Mouse (Mus musculus): Measurements from ENCODE around the gene Son. TPM values are rescaled to one million over a fixed set of nuclear protein-coding genes. Genes with fewer than 3 reads are reported as not detected.
A peak's percentile ranks its signal among the peaks of the same experiment; 100 is the strongest.

Gene Son
- polyA plus RNA-seq, 1 experiment from 2014 or later: 163 TPM

- peak within 1 kb of the TSS; percentile 81 for H3K4me2 ChIP-seq (replicated peaks)
- H3K27ac ChIP-seq (replicated peaks): no peak within 1 kb of the TSS
- H3K4me1 ChIP-seq: 0 out of 2 replicates have a peak, but pooled peaks cover 4% of the 10 kb centered on the region
- H3K9me3 ChIP-seq: no peaks in the 10 kb centered on the region
- ATAC-seq (ENCODE audit: low FRiP score, low read depth): peak; percentile 95
- 9% methylated on average over 39 of the region's 39 CpGs for WGBS
- peak within 1 kb of the TSS; percentile 78 for H3K4me3 ChIP-seq
- H3K9ac ChIP-seq (replicated peaks): peak within 1 kb of the TSS; percentile 77
- peaks cover 39% of the 10 kb centered on the region for H3K36me3 ChIP-seq
- H3K27me3 ChIP-seq: 0 out of 2 replicates have a peak, but pooled peaks cover 4% of the 10 kb centered on the region
These were observed 28.5 kb upstream of the Son start, which contains the start of gene Dnajc28 for GRCm38 (mm10) chr16:91618511-91619501. Gene Dnajc28, minus strand, starts transcription at chr16:91619026.

GRCm38 (mm10) chr16:91620185-91620584 is 27.1 kb upstream of the Son start:
- H3K36me3 ChIP-seq: peaks cover 51% of the 10 kb centered on the region
- 94% methylated on average over 5 of the region's 5 CpGs for WGBS

GRCm38 (mm10) chr16:91620991-91621390 is 26.3 kb upstream of the Son start:
- WGBS: 93% methylated on average over 11 of the region's 11 CpGs
- Histone ChIP-seq H3K4me3 (no peak overlapping the region), H3K9me3 (no peaks in the 10 kb centered on the region), H3K9ac (replicated peaks) (no peak overlapping the region), H3K27ac (replicated peaks) (no peak overlapping the region), H3K4me1 (0 out of 2 replicates have a peak, but pooled peaks cover 4% of the 10 kb centered on the region), H3K36me3 (peaks cover 59% of the 10 kb centered on the region), H3K27me3 (0 out of 2 replicates have a peak, but pooled peaks cover 4% of the 10 kb centered on the region), H3K4me2 (replicated peaks) (no peak overlapping the region)
- ATAC-seq (ENCODE audit: low FRiP score, low read depth): no peak

More at GRCm38 (mm10) chr16:91620185-91620584, 27.1 kb upstream of the Son start:
- H3K9ac ChIP-seq (replicated peaks): no peak overlapping the region
- no peak for ATAC-seq (ENCODE audit: low FRiP score, low read depth)
- 0 out of 2 replicates have a peak, but pooled peaks cover 4% of the 10 kb centered on the region for H3K27me3 ChIP-seq
- no peak overlapping the region for H3K4me2 ChIP-seq (replicated peaks)
- H3K4me1 ChIP-seq: 0 out of 2 replicates have a peak, but pooled peaks cover 4% of the 10 kb centered on the region
- H3K4me3 ChIP-seq: no peak overlapping the region
- no peaks in the 10 kb centered on the region for H3K9me3 ChIP-seq
- no peak overlapping the region for H3K27ac ChIP-seq (replicated peaks)

GRCm38 (mm10) chr16:91623074-91623473 is 24.2 kb upstream of the Son start:
- Histone ChIP-seq H3K4me2 (replicated peaks) (no peak overlapping the region), H3K27me3 (no peaks in the 10 kb centered on the region), H3K27ac (replicated peaks) (no peak overlapping the region), H3K9me3 (no peaks in the 10 kb centered on the region), H3K4me1 (0 out of 2 replicates have a peak, but pooled peaks cover 2% of the 10 kb centered on the region), H3K4me3 (no peak overlapping the region), H3K9ac (replicated peaks) (no peak overlapping the region), H3K36me3 (peaks cover 80% of the 10 kb centered on the region)
- WGBS: 96% methylated on average over 9 of the region's 9 CpGs
- no peak for ATAC-seq (ENCODE audit: low FRiP score, low read depth)

GRCm38 (mm10) chr16:91627831-91628230 is 19.5 kb upstream of the Son start:
- no peak overlapping the region for H3K4me3 ChIP-seq
- no peak overlapping the region for H3K27ac ChIP-seq (replicated peaks)
- no peak overlapping the region for H3K9ac ChIP-seq (replicated peaks)
- peaks cover 96% of the 10 kb centered on the region for H3K36me3 ChIP-seq
- WGBS: 90% methylated on average over 7 of the region's 7 CpGs
- H3K27me3 ChIP-seq: no peaks in the 10 kb centered on the region
- no peaks in the 10 kb centered on the region for H3K4me1 ChIP-seq
- ATAC-seq (ENCODE audit: low FRiP score, low read depth): no peak
- no peaks in the 10 kb centered on the region for H3K9me3 ChIP-seq
- no peak overlapping the region for H3K4me2 ChIP-seq (replicated peaks)

- 87% methylated on average over 3 of the region's 3 CpGs for WGBS
- H3K4me1 ChIP-seq: no peaks in the 10 kb centered on the region
- H3K4me2 ChIP-seq (replicated peaks): no peak overlapping the region
- no peak overlapping the region for H3K4me3 ChIP-seq
- H3K9me3 ChIP-seq: no peaks in the 10 kb centered on the region
- ATAC-seq (ENCODE audit: low FRiP score, low read depth): no peak
- H3K27ac ChIP-seq (replicated peaks): no peak overlapping the region
- peaks cover 95% of the 10 kb centered on the region for H3K36me3 ChIP-seq
- H3K27me3 ChIP-seq: no peaks in the 10 kb centered on the region
- no peak overlapping the region for H3K9ac ChIP-seq (replicated peaks)
These were observed 18.6 kb upstream of the Son start for GRCm38 (mm10) chr16:91628673-91629072.

- ATAC-seq (ENCODE audit: low FRiP score, low read depth): no peak
- H3K4me2 ChIP-seq (replicated peaks): no peak overlapping the region
- no peak overlapping the region for H3K4me3 ChIP-seq
- peaks cover 91% of the 10 kb centered on the region for H3K36me3 ChIP-seq
- whole genome bisulfite sequencing: 98% methylated on average over 4 of the region's 4 CpGs
- H3K27ac ChIP-seq (replicated peaks): no peak overlapping the region
- H3K4me1 ChIP-seq: no peaks in the 10 kb centered on the region
- no peaks in the 10 kb centered on the region for H3K27me3 ChIP-seq
- H3K9me3 ChIP-seq: no peaks in the 10 kb centered on the region
- H3K9ac ChIP-seq (replicated peaks): no peak overlapping the region
These were observed 17.6 kb upstream of the Son start for GRCm38 (mm10) chr16:91629749-91630148.

GRCm38 (mm10) chr16:91630584-91630983 is 16.7 kb upstream of the Son start:
- Histone ChIP-seq H3K9ac (replicated peaks) (no peak overlapping the region), H3K4me1 (no peaks in the 10 kb centered on the region), H3K27me3 (no peaks in the 10 kb centered on the region), H3K4me2 (replicated peaks) (no peak overlapping the region), H3K9me3 (no peaks in the 10 kb centered on the region), H3K4me3 (no peak overlapping the region), H3K36me3 (peaks cover 91% of the 10 kb centered on the region), H3K27ac (replicated peaks) (no peak overlapping the region)
- WGBS: 76% methylated on average over 1 of the region's 1 CpGs
- no peak for ATAC-seq (ENCODE audit: low FRiP score, low read depth)

GRCm38 (mm10) chr16:91632439-91632838 is 14.9 kb upstream of the Son start:
- H3K27ac ChIP-seq (replicated peaks): no peak overlapping the region
- H3K4me1 ChIP-seq: no peaks in the 10 kb centered on the region
- no peak overlapping the region for H3K4me3 ChIP-seq
- H3K36me3 ChIP-seq: peaks cover 91% of the 10 kb centered on the region
- H3K4me2 ChIP-seq (replicated peaks): no peak overlapping the region
- WGBS: 93% methylated on average over 5 of the region's 5 CpGs
- no peak overlapping the region for H3K9ac ChIP-seq (replicated peaks)
- H3K9me3 ChIP-seq: no peaks in the 10 kb centered on the region
- no peak for ATAC-seq (ENCODE audit: low FRiP score, low read depth)
- H3K27me3 ChIP-seq: no peaks in the 10 kb centered on the region

GRCm38 (mm10) chr16:91632940-91633339 is 14.4 kb upstream of the Son start:
- Histone ChIP-seq H3K36me3 (peaks cover 91% of the 10 kb centered on the region), H3K9ac (replicated peaks) (no peak overlapping the region), H3K4me2 (replicated peaks) (no peak overlapping the region), H3K4me3 (no peak overlapping the region), H3K27me3 (no peaks in the 10 kb centered on the region), H3K4me1 (no peaks in the 10 kb centered on the region), H3K27ac (replicated peaks) (no peak overlapping the region), H3K9me3 (no peaks in the 10 kb centered on the region)
- no peak for ATAC-seq (ENCODE audit: low FRiP score, low read depth)
- 94% methylated on average over 7 of the region's 7 CpGs for WGBS

GRCm38 (mm10) chr16:91633641-91634040 is 13.7 kb upstream of the Son start:
- H3K4me3 ChIP-seq: no peak overlapping the region
- peaks cover 91% of the 10 kb centered on the region for H3K36me3 ChIP-seq
- no peaks in the 10 kb centered on the region for H3K4me1 ChIP-seq
- H3K27me3 ChIP-seq: no peaks in the 10 kb centered on the region
- WGBS: 96% methylated on average over 12 of the region's 12 CpGs
- ATAC-seq (ENCODE audit: low FRiP score, low read depth): no peak
- no peaks in the 10 kb centered on the region for H3K9me3 ChIP-seq
- no peak overlapping the region for H3K4me2 ChIP-seq (replicated peaks)
- H3K9ac ChIP-seq (replicated peaks): no peak overlapping the region
- H3K27ac ChIP-seq (replicated peaks): no peak overlapping the region

GRCm38 (mm10) chr16:91639161-91639560 is 8.1 kb upstream of the Son start:
- ATAC-seq (ENCODE audit: low FRiP score, low read depth): no peak
- 93% methylated on average over 5 of the region's 5 CpGs for WGBS
- no peak overlapping the region for H3K4me2 ChIP-seq (replicated peaks)
- H3K9ac ChIP-seq (replicated peaks): no peak overlapping the region
- H3K36me3 ChIP-seq: peaks cover 80% of the 10 kb centered on the region
- no peaks in the 10 kb centered on the region for H3K9me3 ChIP-seq
- no peaks in the 10 kb centered on the region for H3K27me3 ChIP-seq
- H3K4me1 ChIP-seq: no peaks in the 10 kb centered on the region
- no peak overlapping the region for H3K4me3 ChIP-seq
- no peak overlapping the region for H3K27ac ChIP-seq (replicated peaks)
